Mouse (Mus musculus): ENCODE data around the gene Pde4c.

GRCm38 (mm10) chr8:70703287-70703686, 20.2 kb upstream of the Pde4c start, which contains the start of gene Iqcn:
- TF ChIP-seq CTCF (IDR thresholded peaks at IDR 0.05; ENCODE audit: low read depth, low read length) (no peak), POLR2A (IDR thresholded peaks at IDR 0.05; ENCODE audit: insufficient read depth, low read length) (no peak)

Data from ES-Bruce4 (cell line).